ENCODE assay signal across 9 mouse cellular contexts in genomic region chr12:86242563-86242962, GRCm38 (mm10). TPM values are rescaled to one million over a fixed set of nuclear protein-coding genes. Genes with fewer than 3 reads are reported as not detected.
A peak's percentile ranks its signal among the peaks of the same experiment; 100 is the strongest.
DNase-seq lines count a peak whose midpoint lies in the region; ATAC-seq lines count a peak whose summit lies in the region.
"Had no signal": no experiment of that assay in that cellular context is flagged by ENCODE, and none has a peak within 500 bp of the region (broad histone marks: within the 10 kb centered on the region; RNA-seq: fewer than 3 reads in every experiment).

No protein-coding gene starts in this region.

- peak overlapping the region; percentile 95 for H3K4me2 ChIP-seq in hindbrain, embryonic 13.5 days
- peak overlapping the region; percentile 90 for H3K4me2 ChIP-seq in stomach, embryonic 14.5 days (replicated peaks; ENCODE audit: low read depth, low read length)

- no peaks in the 10 kb centered on the region for H3K9me3 ChIP-seq in erythroblast, embryonic 14.5 days (ENCODE audit: control insufficient read depth, low read length)
- H3K9me3 ChIP-seq in hindbrain, embryonic 13.5 days, result no peaks in the 10 kb centered on the region
- no peaks in the 10 kb centered on the region for H3K9me3 ChIP-seq in stomach, embryonic 14.5 days (ENCODE audit: control insufficient read depth, low read depth, low read length)

- H3K9ac ChIP-seq in hindbrain, embryonic 13.5 days, result peak overlapping the region; percentile 89
- peak overlapping the region; percentile 76 for H3K9ac ChIP-seq in stomach, embryonic 14.5 days (replicated peaks; ENCODE audit: low read depth, low read length)

- peak; percentile 24 for DNase-seq in c-Kit-positive CD71-positive TER-119-positive erythroid progenitor cells, embryonic 14.5 days (ENCODE audit: low spot score)
- peak; percentile 2 for DNase-seq in lung, postnatal 14 days
- DNase-seq in cerebellum, postnatal 25 days, result no peak
- DNase-seq in frontal cortex, postnatal 10 days (ENCODE audit: low spot score in 2 of 2), result no peak

- WGBS in hindbrain, embryonic 13.5 days, result 31% methylated on average over 7 of the region's 7 CpGs
- WGBS in stomach, embryonic 14.5 days, result 13% methylated on average over 7 of the region's 7 CpGs

- H3K27ac ChIP-seq in hindbrain, embryonic 13.5 days, result no peak overlapping the region
- no peak overlapping the region for H3K27ac ChIP-seq in stomach, embryonic 14.5 days (ENCODE audit: low read length)

- H3K27me3 ChIP-seq in erythroblast, embryonic 14.5 days (ENCODE audit: control insufficient read depth), result peaks cover 3% of the 10 kb centered on the region; the same call in 1 of the 2 replicates
- H3K27me3 ChIP-seq in hindbrain, embryonic 13.5 days, result peaks cover 6% of the 10 kb centered on the region; the same call in 1 of the 2 replicates
- H3K27me3 ChIP-seq in stomach, embryonic 14.5 days (ENCODE audit: control insufficient read depth, insufficient read depth, low read length), result no peaks in the 10 kb centered on the region
- H3K27me3 ChIP-seq: Patski had no signal

- H3K36me3 ChIP-seq in erythroblast, embryonic 14.5 days (ENCODE audit: control insufficient read depth), result peaks cover 35% of the 10 kb centered on the region
- H3K36me3 ChIP-seq in hindbrain, embryonic 13.5 days, result peaks cover 17% of the 10 kb centered on the region
- peaks cover 12% of the 10 kb centered on the region; the same call in 1 of the 2 replicates for H3K36me3 ChIP-seq in stomach, embryonic 14.5 days (ENCODE audit: control insufficient read depth, insufficient read depth, low read length)

- H3K4me1 ChIP-seq in erythroblast, embryonic 14.5 days (ENCODE audit: control insufficient read depth), result peaks cover 51% of the 10 kb centered on the region
- peaks cover 44% of the 10 kb centered on the region for H3K4me1 ChIP-seq in hindbrain, embryonic 13.5 days (replicated peaks)
- peaks cover 5% of the 10 kb centered on the region; the same call in 1 of the 2 replicates for H3K4me1 ChIP-seq in stomach, embryonic 14.5 days (ENCODE audit: control insufficient read depth, insufficient read depth, low read length)

- ATAC-seq in erythroblast, adult 5-6 weeks (replicated peaks; ENCODE audit: low FRiP score, poor library complexity, severe bottlenecking), result no peak
- ATAC-seq in hindbrain, embryonic 13.5 days (ENCODE audit: low FRiP score), result no peak
- no peak for ATAC-seq in stomach, embryonic 14.5 days (ENCODE audit: insufficient number of reproducible peaks, insufficient read depth, low FRiP score, low read depth)

- peak overlapping the region; percentile 99 for H3K4me3 ChIP-seq in erythroblast, embryonic 14.5 days (replicated peaks)
- H3K4me3 ChIP-seq in hindbrain, embryonic 13.5 days, result peak overlapping the region; percentile 79
- H3K4me3 ChIP-seq in stomach, embryonic 14.5 days (ENCODE audit: low read depth, low read length), result peak overlapping the region; percentile 73

RNA-seq across cellular contexts. Expression of gene Gpatch2l, which starts 0.9 kb away (rescaled TPM):
- 0.44 and 0.52 TPM in 2 replicates for polyA plus RNA-seq in erythroblast, embryonic 14.5 days (2012)
- 13.4 and 17.1 TPM in 2 replicates for total RNA-seq in erythroblast, adult 5-6 weeks (2015; ENCODE audit: low replicate concordance)
- total RNA-seq in erythroblast, adult 5-6 weeks (2017; ENCODE audit: low replicate concordance), result 15.9 and 16.8 TPM in 2 replicates
- polyA plus RNA-seq in hindbrain, embryonic 13.5 days (2015; fragmentation: Nextera tagmentation; extraction: Ambion mirVana), result 26.2 and 27.6 TPM in 2 replicates
- 19.0 and 19.6 TPM in 2 replicates for polyA plus RNA-seq in stomach, embryonic 14.5 days (2014; fragmentation: Nextera tagmentation; extraction: Ambion mirVana)

Comparison
In these comparisons a context has a peak if more than half of its experiments do, and no peak if none do; other contexts are left out.
1. DNase-seq: peak in c-Kit-positive CD71-positive TER-119-positive erythroid progenitor cells, embryonic 14.5 days (single experiment) and lung, postnatal 14 days (single experiment); none in cerebellum, postnatal 25 days (0 of 2) and frontal cortex, postnatal 10 days (0 of 2).
2. RNA of gene Gpatch2l, which starts 0.9 kb away (polyA plus RNA-seq): 26.2 to 27.6 TPM in hindbrain, embryonic 13.5 days and 19.0 to 19.6 TPM in stomach, embryonic 14.5 days; 0.44 to 0.52 TPM in erythroblast, embryonic 14.5 days; every median in the first group is over 10 times any median in the second.
3. Peak in every context shown above with its lines, with median percentiles within 50 percentile points of each other: H3K4me3 ChIP-seq.